Mouse (Mus musculus) stomach, embryonic 16.5 days (tissue): Measurements from ENCODE around the gene Tenm3. TPM values are rescaled to one million over a fixed set of nuclear protein-coding genes. Genes with fewer than 3 reads are reported as not detected.

ENCODE experiments used
- ATAC-seq: fragments of 200-750 bp; cut with Nextera tagmentation; 2 replicates; pipeline ENCODE4 v1.8.0; 2017; ENCODE audit warnings: moderate number of reproducible peaks, moderate TSS enrichment; ENCODE audit not compliant: insufficient read depth, low FRiP score
- H3K27ac ChIP-seq: fragments of 300-500 bp; sonication (generic); 2 replicates; pipeline ENCODE4 v1.5.1; 2014; ENCODE audit warnings: low read length
- H3K27me3 ChIP-seq: fragments of 300-500 bp; sonication (generic); 2 replicates; pipeline ENCODE4 v1.6.1; 2014; ENCODE audit warnings: low read length, control low read depth, mixed read lengths; ENCODE audit not compliant: control insufficient read depth, insufficient read depth
- H3K36me3 ChIP-seq: fragments of 300-500 bp; sonication (generic); 2 replicates; pipeline ENCODE4 v1.6.1; 2014; ENCODE audit warnings: low read length; ENCODE audit not compliant: control insufficient read depth, insufficient read depth
- H3K4me1 ChIP-seq: fragments of 300-500 bp; sonication (generic); 2 replicates; pipeline ENCODE4 v1.6.1; 2014; ENCODE audit warnings: low read length, control low read depth, mixed read lengths; ENCODE audit not compliant: control insufficient read depth, insufficient read depth
- H3K4me2 ChIP-seq: fragments of 300-500 bp; sonication (generic); 2 replicates; pipeline ENCODE4 v1.6.1; 2014; ENCODE audit warnings: low read depth, low read length, mixed read lengths
- H3K4me3 ChIP-seq: fragments of 300-500 bp; sonication (generic); replicated peaks from 2 replicates; pipeline ENCODE4 v1.5.1; 2014; ENCODE audit warnings: mild to moderate bottlenecking, low read length
- H3K9ac ChIP-seq: fragments of 300-500 bp; sonication (generic); 2 replicates; pipeline ENCODE4 v1.6.1; 2014; ENCODE audit warnings: low read length
- H3K9me3 ChIP-seq: fragments of 300-500 bp; sonication (generic); replicated peaks from 2 replicates; pipeline ENCODE4 v1.6.1; 2016; ENCODE audit warnings: low read length, control low read depth; ENCODE audit not compliant: control insufficient read depth
- WGBS: fragments of 180-500 bp; shearing (Covaris S2); extraction: QIAGEN DNeasy Blood & Tissue Kit; methylation state at CpG from one replicate; pipeline ENCODE4 v1.1.7; 2014; 5-methylcytosine and 5-hydroxymethylcytosine counted together
- polyA plus RNA-seq: library from polyadenylated mRNA; unstranded; fragments of >200 nt; fragmentation: Nextera tagmentation; extraction: Ambion mirVana; gene quantifications from 2 replicates; pipeline ENCODE4 v1.2.1, GENCODE M21; 2015

The Tenm3 gene
- polyA plus RNA-seq, 1 experiment from 2014 or later = 12.5 TPM

DNA sequence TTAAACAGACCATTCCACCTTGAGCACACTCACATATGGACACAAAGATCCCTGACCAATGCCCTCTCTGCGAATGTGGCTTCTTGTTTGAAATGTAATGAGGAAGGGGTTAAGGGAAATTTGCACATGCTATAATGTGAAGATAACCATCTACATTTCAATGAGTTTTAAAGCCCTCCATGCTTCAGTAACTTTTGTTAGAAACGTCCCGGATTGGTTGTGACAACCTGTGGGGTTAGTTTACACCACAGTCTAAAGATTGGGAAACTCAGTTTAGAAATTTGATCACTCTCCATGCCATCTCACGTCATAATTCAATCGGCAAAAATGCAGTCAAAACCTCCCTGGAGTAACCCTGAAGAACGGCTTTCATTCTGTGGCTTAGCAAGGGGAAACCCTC, 78.5 kb downstream of the Tenm3 start:
- Histone ChIP-seq H3K4me3 (no peak overlapping the region), H3K27ac (no peak overlapping the region), H3K4me2 (no peak overlapping the region), H3K9me3 (no peaks in the 10 kb centered on the region), H3K9ac (no peak overlapping the region), H3K36me3 (no peaks in the 10 kb centered on the region), H3K4me1 (no peaks in the 10 kb centered on the region), H3K27me3 (no peaks in the 10 kb centered on the region)
- WGBS = 38% methylated on average over 6 of the region's 6 CpGs
- no peak for ATAC-seq

DNA sequence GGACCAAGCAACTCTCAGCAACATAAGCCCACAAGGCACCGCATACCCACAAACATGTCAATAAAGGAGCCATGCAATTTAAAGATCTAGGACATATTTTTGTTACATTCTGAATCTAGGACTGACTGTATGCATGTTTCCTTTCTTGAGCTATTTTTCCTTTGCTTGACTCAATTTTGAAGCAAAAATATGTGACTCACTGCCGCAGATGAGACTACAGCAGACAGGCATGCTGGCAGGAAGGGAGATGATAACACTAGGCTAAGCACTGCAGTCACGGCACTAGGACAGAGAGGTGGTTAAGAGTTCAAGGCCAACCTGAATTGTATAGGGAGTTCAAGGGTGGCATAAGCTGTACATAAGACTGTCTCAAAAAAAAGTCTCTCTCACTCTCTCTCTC, 79.7 kb downstream of the Tenm3 start:
- no peaks in the 10 kb centered on the region for H3K27me3 ChIP-seq
- no peak overlapping the region for H3K4me2 ChIP-seq
- H3K27ac ChIP-seq = no peak overlapping the region
- H3K9me3 ChIP-seq = no peaks in the 10 kb centered on the region
- no peaks in the 10 kb centered on the region for H3K4me1 ChIP-seq
- no peak overlapping the region for H3K4me3 ChIP-seq
- 74% methylated on average over 3 of the region's 3 CpGs for WGBS
- no peak overlapping the region for H3K9ac ChIP-seq
- H3K36me3 ChIP-seq = no peaks in the 10 kb centered on the region
- no peak for ATAC-seq

DNA sequence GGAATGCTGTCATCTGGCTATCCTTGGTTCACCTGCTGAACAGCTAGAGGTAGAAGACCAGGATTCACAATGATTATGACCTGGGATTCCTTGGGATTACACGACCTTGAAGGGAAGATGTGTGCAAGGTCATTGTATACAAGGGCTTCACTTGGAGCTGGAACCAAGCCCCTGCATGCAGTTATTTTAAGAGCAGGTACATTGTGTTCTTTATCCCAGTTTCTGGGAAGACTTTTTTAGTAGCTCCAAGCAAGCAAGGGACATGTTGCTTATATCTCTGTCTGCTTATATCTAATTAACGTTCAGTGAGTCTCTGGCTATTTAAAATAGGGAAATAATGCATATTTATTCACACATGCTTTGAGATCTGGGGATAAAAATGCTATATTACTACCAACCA, 86.9 kb downstream of the Tenm3 start:
- no peaks in the 10 kb centered on the region for H3K4me1 ChIP-seq
- no peak overlapping the region for H3K4me2 ChIP-seq
- WGBS = 84% methylated on average over 2 of the region's 2 CpGs
- ATAC-seq = no peak
- no peak overlapping the region for H3K9ac ChIP-seq
- no peaks in the 10 kb centered on the region for H3K36me3 ChIP-seq
- no peak overlapping the region for H3K4me3 ChIP-seq
- H3K27ac ChIP-seq = no peak overlapping the region
- H3K9me3 ChIP-seq = no peaks in the 10 kb centered on the region
- no peaks in the 10 kb centered on the region for H3K27me3 ChIP-seq

GRCm38 (mm10) chr8:48755492-48755891, 88.3 kb downstream of the Tenm3 start:
- H3K4me3 ChIP-seq = no peak overlapping the region
- ATAC-seq = peak; percentile 44; the same call in 1 of the 2 replicates
- no peak overlapping the region for H3K27ac ChIP-seq
- 50% methylated on average over 7 of the region's 7 CpGs for WGBS
- no peaks in the 10 kb centered on the region for H3K4me1 ChIP-seq
- no peak overlapping the region for H3K4me2 ChIP-seq
- H3K27me3 ChIP-seq = no peaks in the 10 kb centered on the region
- no peak overlapping the region for H3K9ac ChIP-seq
- H3K9me3 ChIP-seq = no peaks in the 10 kb centered on the region
- no peaks in the 10 kb centered on the region for H3K36me3 ChIP-seq

DNA sequence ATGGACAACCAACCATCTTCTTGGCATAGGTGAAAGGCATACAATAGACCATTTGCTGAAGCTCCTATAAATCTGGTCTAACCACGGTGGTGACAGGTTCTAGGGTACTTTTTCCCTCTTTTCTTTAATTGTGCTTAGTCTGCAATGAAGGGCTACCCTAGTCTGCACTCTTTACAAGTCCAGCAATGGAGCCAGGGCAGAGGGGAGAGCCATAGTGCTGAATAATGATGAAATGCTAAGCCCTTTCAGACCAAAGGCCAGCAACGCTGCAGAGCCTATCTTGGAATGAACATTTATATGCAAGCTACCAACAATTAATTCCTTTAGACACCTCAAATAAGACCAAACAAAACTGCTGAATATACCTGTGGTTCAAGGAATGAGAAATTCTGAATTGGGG, 88.8 kb downstream of the Tenm3 start:
- Histone ChIP-seq H3K27ac (no peak overlapping the region), H3K4me3 (no peak overlapping the region), H3K4me1 (no peaks in the 10 kb centered on the region), H3K27me3 (no peaks in the 10 kb centered on the region), H3K9me3 (no peaks in the 10 kb centered on the region), H3K9ac (no peak overlapping the region), H3K4me2 (no peak overlapping the region), H3K36me3 (no peaks in the 10 kb centered on the region)
- 88% methylated on average over 2 of the region's 2 CpGs for WGBS
- ATAC-seq = no peak

DNA sequence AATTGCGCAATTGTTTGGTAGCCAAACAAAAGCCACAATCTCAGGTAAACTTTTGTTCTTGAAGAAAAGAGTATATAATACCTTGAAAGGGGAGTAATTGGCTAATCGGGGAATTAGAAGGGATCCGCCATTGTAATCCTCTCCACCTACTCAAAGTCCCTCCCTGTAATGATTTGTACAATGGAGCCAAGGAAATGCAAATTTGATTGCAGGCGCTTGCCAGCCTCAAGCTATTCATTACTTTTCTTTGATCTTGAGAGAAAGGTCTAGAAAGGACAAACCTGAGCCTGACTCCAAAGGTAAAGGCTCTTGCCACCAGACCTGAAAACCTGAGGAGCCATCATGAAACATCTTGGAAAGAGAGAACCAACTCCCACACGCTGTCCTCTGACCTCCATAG, 91.8 kb downstream of the Tenm3 start:
- no peak for ATAC-seq
- Histone ChIP-seq H3K9ac (no peak overlapping the region), H3K4me1 (no peaks in the 10 kb centered on the region), H3K27me3 (no peaks in the 10 kb centered on the region), H3K27ac (no peak overlapping the region), H3K9me3 (no peaks in the 10 kb centered on the region), H3K36me3 (no peaks in the 10 kb centered on the region), H3K4me3 (no peak overlapping the region), H3K4me2 (no peak overlapping the region)
- WGBS = 88% methylated on average over 5 of the region's 5 CpGs

DNA sequence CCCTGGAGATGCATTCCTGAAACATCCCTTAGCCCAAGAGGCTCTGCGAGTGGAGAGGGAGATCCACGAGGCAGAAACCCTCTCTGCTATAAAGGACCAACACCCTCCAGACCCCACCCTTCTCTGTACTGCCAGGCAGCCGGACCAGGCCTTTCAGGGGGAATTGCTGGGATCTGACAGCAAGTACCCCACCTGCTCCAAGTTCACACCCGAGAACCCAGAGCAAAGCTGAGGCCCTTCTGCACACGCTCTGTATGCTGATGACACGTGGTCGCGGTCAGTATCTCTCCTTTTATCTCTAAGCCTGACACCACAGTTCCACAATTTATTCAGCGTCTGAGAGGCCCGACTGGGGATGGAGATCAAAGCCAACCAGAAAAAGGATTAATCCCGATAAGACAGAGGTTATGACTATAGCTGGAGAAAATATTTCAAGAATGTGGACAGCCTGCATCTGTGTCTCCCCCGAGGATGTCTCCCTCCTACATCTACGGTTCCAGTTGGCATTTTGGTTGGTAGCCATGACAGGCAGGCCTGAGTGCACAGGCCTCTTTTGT, 95.2 kb downstream of the Tenm3 start:
- Histone ChIP-seq H3K4me3 (no peak overlapping the region), H3K36me3 (no peaks in the 10 kb centered on the region), H3K27ac (no peak overlapping the region), H3K9ac (no peak overlapping the region), H3K9me3 (no peaks in the 10 kb centered on the region), H3K4me1 (no peaks in the 10 kb centered on the region), H3K27me3 (no peaks in the 10 kb centered on the region), H3K4me2 (no peak overlapping the region)
- no peak for ATAC-seq
- WGBS = 44% methylated on average over 13 of the region's 13 CpGs

GRCm38 (mm10) chr8:48743912-48744311, 99.8 kb downstream of the Tenm3 start:
- no peak for ATAC-seq
- Histone ChIP-seq H3K4me3 (no peak overlapping the region), H3K27me3 (no peaks in the 10 kb centered on the region), H3K27ac (no peak overlapping the region), H3K4me2 (no peak overlapping the region), H3K4me1 (no peaks in the 10 kb centered on the region; the same call in 1 of the 2 replicates), H3K9ac (no peak overlapping the region), H3K9me3 (no peaks in the 10 kb centered on the region), H3K36me3 (no peaks in the 10 kb centered on the region)
- WGBS = 83% methylated on average over 4 of the region's 4 CpGs

DNA sequence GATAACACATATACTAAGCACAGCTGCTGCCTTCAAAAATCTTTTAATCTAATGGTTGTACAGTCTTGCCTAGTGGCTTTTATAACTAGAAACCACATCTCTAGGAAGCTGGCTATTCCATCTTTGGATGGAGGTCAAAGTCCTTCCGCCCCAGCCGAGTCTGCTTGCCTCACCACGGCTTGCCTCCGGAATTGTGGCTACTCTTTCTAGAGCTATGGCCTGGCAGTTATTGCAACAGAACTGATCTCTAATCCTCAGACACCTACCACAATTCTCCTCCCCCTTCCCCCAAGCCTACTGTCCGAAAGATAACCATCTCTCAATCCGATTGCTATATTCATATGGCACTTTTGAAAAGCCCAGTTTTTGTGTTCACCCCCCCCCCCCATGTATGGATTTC, 101.0 kb downstream of the Tenm3 start:
- Histone ChIP-seq H3K36me3 (no peaks in the 10 kb centered on the region), H3K27me3 (no peaks in the 10 kb centered on the region), H3K4me2 (no peak overlapping the region), H3K4me3 (no peak overlapping the region), H3K27ac (no peak overlapping the region), H3K4me1 (no peaks in the 10 kb centered on the region; the same call in 1 of the 2 replicates), H3K9ac (no peak overlapping the region), H3K9me3 (no peaks in the 10 kb centered on the region)
- whole genome bisulfite sequencing = 93% methylated on average over 6 of the region's 6 CpGs
- ATAC-seq = no peak

GRCm38 (mm10) chr8:48740951-48741350, 102.8 kb downstream of the Tenm3 start:
- no peaks in the 10 kb centered on the region for H3K27me3 ChIP-seq
- no peak overlapping the region for H3K9ac ChIP-seq
- H3K4me3 ChIP-seq = peak overlapping the region; percentile 24; the same call in 1 of the 2 replicates
- no peaks in the 10 kb centered on the region for H3K9me3 ChIP-seq
- H3K27ac ChIP-seq = no peak overlapping the region
- ATAC-seq = no peak
- no peaks in the 10 kb centered on the region for H3K36me3 ChIP-seq
- peak overlapping the region; percentile 51 for H3K4me2 ChIP-seq
- H3K4me1 ChIP-seq = no peaks in the 10 kb centered on the region; the same call in 1 of the 2 replicates
- 34% methylated on average over 11 of the region's 11 CpGs for WGBS
